Mouse (Mus musculus): Measurements from ENCODE around the gene Hif3a. TPM values are rescaled to one million over a fixed set of nuclear protein-coding genes. Genes with fewer than 3 reads are reported as not detected.

Hif3a gene
- total and polyA plus RNA-seq, 3 experiments: 8.0 to 37.9 TPM; not detected in 1

DNA sequence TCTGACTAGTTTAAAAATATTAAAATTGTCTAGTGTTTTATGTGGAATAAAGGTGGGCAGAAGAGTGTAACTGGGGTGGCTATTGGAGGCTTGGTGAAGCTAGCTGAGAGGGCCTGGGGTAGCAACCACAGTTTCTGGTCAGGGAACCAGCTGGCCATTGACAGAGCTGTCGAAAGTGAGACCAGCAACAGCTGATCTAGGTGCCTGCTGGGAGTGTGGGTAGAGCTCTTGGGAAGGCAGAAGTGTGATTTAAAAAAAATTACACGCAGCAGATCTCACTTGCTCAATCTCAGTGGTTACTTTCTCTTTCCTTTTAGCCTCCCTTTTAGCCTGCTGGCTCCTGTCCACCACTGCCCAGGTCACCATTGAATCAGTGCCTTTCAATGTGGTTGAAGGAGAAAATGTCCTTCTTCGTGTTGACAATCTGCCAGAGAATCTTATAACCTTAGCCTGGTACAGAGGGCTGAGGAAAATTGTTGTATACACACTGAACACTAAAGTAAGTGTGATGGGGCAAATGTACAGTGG lies 27.9 kb upstream of the Hif3a start:
- Histone ChIP-seq H3K9ac (ENCODE audit: control insufficient read depth, low read depth, low read length, poor library complexity, severe bottlenecking) (no peak overlapping the region), H3K27me3 (ENCODE audit: control insufficient read depth in 1 of 2, insufficient read depth in 2 of 2, low read length in 2 of 2) (no peaks in the 10 kb centered on the region), H3K4me3 (ENCODE audit: control insufficient read depth in 1 of 2, insufficient read depth in 1 of 2, low read depth in 2 of 2, low read length in 2 of 2) (no peak overlapping the region), H3K36me3 (ENCODE audit: control insufficient read depth in 1 of 2, insufficient read depth in 2 of 2, low read length in 2 of 2) (no peaks in the 10 kb centered on the region), H3K27ac (ENCODE audit: control insufficient read depth, low read depth, low read length) (no peak overlapping the region), H3K4me1 (ENCODE audit: control insufficient read depth in 1 of 2, insufficient read depth in 2 of 2, low read length in 2 of 2) (no peaks in the 10 kb centered on the region), H3K79me2 (ENCODE audit: control insufficient read depth, insufficient read depth, low read length, poor library complexity) (no peaks in the 10 kb centered on the region), H3K9me3 (replicated peaks; ENCODE audit: insufficient read depth, low read length) (no peaks in the 10 kb centered on the region)
- no peak for TF ChIP-seq UBTF (IDR thresholded peaks at IDR 0.05; ENCODE audit: borderline replicate concordance, insufficient read depth, low read depth, low read length)
- no peak for DNase-seq (ENCODE audit: low read depth, low spot score)

DNA sequence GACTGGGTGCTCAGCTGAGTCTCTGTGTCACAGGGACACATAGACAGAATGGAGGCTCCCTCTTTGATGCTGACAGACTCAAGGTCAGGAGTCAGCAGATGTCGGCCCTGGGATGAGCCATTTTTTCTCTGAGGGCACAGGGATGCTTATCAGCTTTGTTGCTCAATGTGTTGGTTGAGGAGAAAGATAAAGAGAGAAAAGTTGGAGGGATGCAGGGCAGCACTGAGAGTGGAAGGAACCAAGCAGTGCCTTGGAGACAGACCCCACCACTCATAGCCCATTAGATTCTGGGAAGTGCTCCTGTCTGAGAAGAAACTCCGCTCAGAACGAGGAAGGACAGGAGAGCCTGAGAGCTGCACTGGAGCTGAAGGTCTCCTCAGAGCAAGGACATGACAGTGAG lies 25.5 kb upstream of the Hif3a start:
- Histone ChIP-seq H3K9me3 (replicated peaks; ENCODE audit: insufficient read depth, low read length) (no peaks in the 10 kb centered on the region), H3K36me3 (ENCODE audit: control insufficient read depth in 1 of 2, insufficient read depth in 2 of 2, low read length in 2 of 2) (no peaks in the 10 kb centered on the region), H3K4me3 (ENCODE audit: control insufficient read depth in 1 of 2, insufficient read depth in 1 of 2, low read depth in 2 of 2, low read length in 2 of 2) (no peak overlapping the region), H3K4me1 (ENCODE audit: control insufficient read depth in 1 of 2, insufficient read depth in 2 of 2, low read length in 2 of 2) (no peaks in the 10 kb centered on the region), H3K79me2 (ENCODE audit: control insufficient read depth, insufficient read depth, low read length, poor library complexity) (no peaks in the 10 kb centered on the region), H3K27ac (ENCODE audit: control insufficient read depth, low read depth, low read length) (no peak overlapping the region), H3K27me3 (ENCODE audit: control insufficient read depth in 1 of 2, insufficient read depth in 2 of 2, low read length in 2 of 2) (no peaks in the 10 kb centered on the region), H3K9ac (ENCODE audit: control insufficient read depth, low read depth, low read length, poor library complexity, severe bottlenecking) (no peak overlapping the region)
- no peak for TF ChIP-seq MYC (IDR thresholded peaks at IDR 0.05; ENCODE audit: low read depth, low read length)
- TF ChIP-seq RCOR1 (IDR thresholded peaks at IDR 0.05; ENCODE audit: low read depth, low read length): no peak
- TF ChIP-seq TAL1 (IDR thresholded peaks at IDR 0.05; ENCODE audit: low read length): no peak
- TF ChIP-seq ZNF384 (IDR thresholded peaks at IDR 0.05; ENCODE audit: low read depth, low read length): no peak
- no peak for TF ChIP-seq EP300 (IDR thresholded peaks at IDR 0.05; ENCODE audit: low read depth in 1 of 2, low read length in 2 of 2)
- no peak for TF ChIP-seq E2F4 (IDR thresholded peaks at IDR 0.05; ENCODE audit: borderline replicate concordance, low read depth, low read length)
- no peak for TF ChIP-seq SMC3 (IDR thresholded peaks at IDR 0.05; ENCODE audit: low read depth, low read length)
- no peak for TF ChIP-seq BHLHE40 (IDR thresholded peaks at IDR 0.05; ENCODE audit: borderline replicate concordance, low read depth, low read length)
- no peak for TF ChIP-seq POLR2AphosphoS2 (IDR thresholded peaks at IDR 0.05; ENCODE audit: low read length)
- no peak for TF ChIP-seq CHD2 (IDR thresholded peaks at IDR 0.05; ENCODE audit: low read length)
- no peak for TF ChIP-seq UBTF (IDR thresholded peaks at IDR 0.05; ENCODE audit: borderline replicate concordance, insufficient read depth, low read depth, low read length)
- TF ChIP-seq POLR2A (IDR thresholded peaks at IDR 0.05; ENCODE audit: control insufficient read depth in 1 of 2, insufficient read depth in 1 of 2, low read depth in 1 of 2, low read length in 2 of 2, poor library complexity in 1 of 2): no peak
- no peak for DNase-seq (ENCODE audit: low read depth, low spot score)

DNA sequence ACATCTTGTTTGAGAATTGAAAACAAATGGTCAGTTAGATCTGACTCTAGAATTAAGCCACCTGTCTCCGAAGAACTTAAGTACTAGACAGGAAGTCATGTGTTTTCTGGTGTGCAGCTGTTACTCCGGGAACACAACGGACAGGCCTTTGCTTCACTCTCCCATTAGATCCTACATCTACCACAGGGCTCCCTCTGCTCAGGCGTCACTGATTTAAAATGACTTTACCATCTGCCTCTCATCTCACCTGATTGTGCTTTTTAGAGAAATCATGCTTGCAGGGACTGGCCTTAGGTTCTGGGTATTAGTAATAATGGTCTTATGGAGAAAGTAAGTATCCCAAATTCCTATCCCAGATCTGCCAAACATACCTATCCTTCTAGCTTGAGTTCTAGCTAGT lies 20.5 kb upstream of the Hif3a start:
- H3K27me3 ChIP-seq (ENCODE audit: control insufficient read depth in 1 of 2, insufficient read depth in 2 of 2, low read length in 2 of 2): no peaks in the 10 kb centered on the region
- no peak overlapping the region for H3K27ac ChIP-seq (ENCODE audit: control insufficient read depth, low read depth, low read length)
- H3K4me3 ChIP-seq (ENCODE audit: control insufficient read depth in 1 of 2, insufficient read depth in 1 of 2, low read depth in 2 of 2, low read length in 2 of 2): no peak overlapping the region
- TF ChIP-seq TBP (IDR thresholded peaks at IDR 0.05; ENCODE audit: low read depth, low read length) (no peak), MYB (IDR thresholded peaks at IDR 0.05; ENCODE audit: low read depth, low read length) (no peak), BHLHE40 (IDR thresholded peaks at IDR 0.05; ENCODE audit: borderline replicate concordance, low read depth, low read length) (no peak), ETS1 (IDR thresholded peaks at IDR 0.05; ENCODE audit: low read depth, low read length) (no peak), USF1 (IDR thresholded peaks at IDR 0.05; ENCODE audit: low read depth, low read length) (no peak), POLR2AphosphoS2 (IDR thresholded peaks at IDR 0.05; ENCODE audit: low read length) (no peak), KAT2A (conservative IDR thresholded peaks at IDR 0.05; ENCODE audit: low read depth, low read length) (no peak), UBTF (IDR thresholded peaks at IDR 0.05; ENCODE audit: borderline replicate concordance, insufficient read depth, low read depth, low read length) (no peak), MAFK (IDR thresholded peaks at IDR 0.05; ENCODE audit: borderline replicate concordance, low read depth, low read length) (no peak), RCOR1 (IDR thresholded peaks at IDR 0.05; ENCODE audit: low read depth, low read length) (no peak), MAX (IDR thresholded peaks at IDR 0.05; ENCODE audit: low read length) (no peak), MEF2A (IDR thresholded peaks at IDR 0.05; ENCODE audit: extremely low read depth, insufficient replicate concordance, low read depth, low read length, poor library complexity, severe bottlenecking) (no peak), GATA1 (IDR thresholded peaks at IDR 0.05; ENCODE audit: low read depth, low read length) (no peak), USF2 (IDR thresholded peaks at IDR 0.05; ENCODE audit: borderline replicate concordance in 1 of 2, insufficient read depth in 1 of 2, low read depth in 1 of 2, low read length in 2 of 2) (no peak), ZMIZ1 (IDR thresholded peaks at IDR 0.05; ENCODE audit: low read depth, low read length) (no peak), ZKSCAN1 (IDR thresholded peaks at IDR 0.05; ENCODE audit: low read depth, low read length) (no peak), E2F4 (IDR thresholded peaks at IDR 0.05; ENCODE audit: borderline replicate concordance, low read depth, low read length) (no peak), TAL1 (IDR thresholded peaks at IDR 0.05; ENCODE audit: low read length) (no peak), ZNF384 (IDR thresholded peaks at IDR 0.05; ENCODE audit: low read depth, low read length) (no peak), RAD21 (IDR thresholded peaks at IDR 0.05; ENCODE audit: low read depth, low read length) (no peak)
- DNase-seq (ENCODE audit: low read depth, low spot score): no peak
- no peaks in the 10 kb centered on the region for H3K79me2 ChIP-seq (ENCODE audit: control insufficient read depth, insufficient read depth, low read length, poor library complexity)
- no peaks in the 10 kb centered on the region for H3K9me3 ChIP-seq (replicated peaks; ENCODE audit: insufficient read depth, low read length)
- no peaks in the 10 kb centered on the region for H3K36me3 ChIP-seq (ENCODE audit: control insufficient read depth in 1 of 2, insufficient read depth in 2 of 2, low read length in 2 of 2)
- no peaks in the 10 kb centered on the region for H3K4me1 ChIP-seq (ENCODE audit: control insufficient read depth in 1 of 2, insufficient read depth in 2 of 2, low read length in 2 of 2)
- H3K9ac ChIP-seq (ENCODE audit: control insufficient read depth, low read depth, low read length, poor library complexity, severe bottlenecking): no peak overlapping the region

All from MEL (cell line).